Mouse (Mus musculus): Measurements from ENCODE around the gene Klrd1. TPM values are rescaled to one million over a fixed set of nuclear protein-coding genes. Genes with fewer than 3 reads are reported as not detected.

Klrd1 gene
- total RNA-seq (2021) (under 1 TPM in 1 of 2 experiments, not detected in 1; 0.48 TPM), polyA plus RNA-seq (2012; rRNA removed) (0.64 TPM in 1 of 2 replicates, not detected in the other)
- long read RNA-seq, partial matches to known transcripts: 0 of 1 reads
- long read RNA-seq, other reads (novel, unspliced or antisense): 0 of 1 reads

GRCm38 (mm10) chr6:129591508-129591907 is at the start of gene Klrd1:
Gene Klrd1 (plus strand): TSS chr6:129591782.
- no peaks in the 10 kb centered on the region for H3K79me2 ChIP-seq (replicated peaks; ENCODE audit: control insufficient read depth, insufficient read depth, low read length)
- H3K4me1 ChIP-seq (ENCODE audit: control insufficient read depth, insufficient read depth, low read length): no peaks in the 10 kb centered on the region
- H3K9ac ChIP-seq (ENCODE audit: low read depth, low read length): no peak within 1 kb of the TSS
- H3K4me3 ChIP-seq: no peak within 1 kb of the TSS
- TF ChIP-seq EP300 (IDR thresholded peaks at IDR 0.05; ENCODE audit: insufficient read depth, low read depth, low read length) (no peak), POLR2A (IDR thresholded peaks at IDR 0.05; ENCODE audit: insufficient read depth, low read depth, low read length) (no peak), CTCF (IDR thresholded peaks at IDR 0.05) (no peak)
- H3K27me3 ChIP-seq (ENCODE audit: control insufficient read depth, insufficient read depth, low read length): no peaks in the 10 kb centered on the region
- intact Hi-C loops (cut with DNase I): no loop called here
- 56% methylated on average over 3 of the region's 3 CpGs for WGBS
- no peak within 1 kb of the TSS for H3K27ac ChIP-seq
- no peaks in the 10 kb centered on the region for H3K36me3 ChIP-seq (ENCODE audit: control insufficient read depth, insufficient read depth, low read length)
- DNase-seq: no peak

- WGBS: 88% methylated on average over 9 of the region's 9 CpGs
- Histone ChIP-seq H3K27ac (no peak overlapping the region), H3K9ac (ENCODE audit: low read depth, low read length) (no peak overlapping the region), H3K4me3 (no peak overlapping the region), H3K4me1 (ENCODE audit: control insufficient read depth, insufficient read depth, low read length) (peaks cover 3% of the 10 kb centered on the region), H3K27me3 (ENCODE audit: control insufficient read depth, insufficient read depth, low read length) (no peaks in the 10 kb centered on the region), H3K36me3 (ENCODE audit: control insufficient read depth, insufficient read depth, low read length) (peaks cover 22% of the 10 kb centered on the region), H3K79me2 (replicated peaks; ENCODE audit: control insufficient read depth, insufficient read depth, low read length) (no peaks in the 10 kb centered on the region)
- no peak for DNase-seq
- TF ChIP-seq POLR2A (IDR thresholded peaks at IDR 0.05; ENCODE audit: insufficient read depth, low read depth, low read length) (no peak), EP300 (IDR thresholded peaks at IDR 0.05; ENCODE audit: insufficient read depth, low read depth, low read length) (no peak), CTCF (IDR thresholded peaks at IDR 0.05) (no peak)
- intact Hi-C loops (cut with DNase I): no loop called here
Measured at GRCm38 (mm10) chr6:129541931-129542330, 49.7 kb upstream of the Klrd1 start.

- Histone ChIP-seq H3K4me1 (ENCODE audit: control insufficient read depth, insufficient read depth, low read length) (peaks cover 3% of the 10 kb centered on the region), H3K4me3 (no peak overlapping the region), H3K27ac (no peak overlapping the region; the same call in 1 of the 2 replicates), H3K36me3 (ENCODE audit: control insufficient read depth, insufficient read depth, low read length) (peaks cover 19% of the 10 kb centered on the region), H3K9ac (ENCODE audit: low read depth, low read length) (no peak overlapping the region), H3K79me2 (replicated peaks; ENCODE audit: control insufficient read depth, insufficient read depth, low read length) (no peaks in the 10 kb centered on the region), H3K27me3 (ENCODE audit: control insufficient read depth, insufficient read depth, low read length) (no peaks in the 10 kb centered on the region)
- TF ChIP-seq EP300 (IDR thresholded peaks at IDR 0.05; ENCODE audit: insufficient read depth, low read depth, low read length): no peak
- TF ChIP-seq POLR2A (IDR thresholded peaks at IDR 0.05; ENCODE audit: insufficient read depth, low read depth, low read length): no peak
- no peak for TF ChIP-seq CTCF (IDR thresholded peaks at IDR 0.05)
- DNase-seq: no peak
- intact Hi-C loops (cut with DNase I): no loop called here
- 96% methylated on average over 3 of the region's 3 CpGs for WGBS
Measured at GRCm38 (mm10) chr6:129542540-129542939, 49.0 kb upstream of the Klrd1 start.

- WGBS: 45% methylated on average over 6 of the region's 6 CpGs
- Histone ChIP-seq H3K4me3 (no peak overlapping the region), H3K36me3 (ENCODE audit: control insufficient read depth, insufficient read depth, low read length) (peaks cover 9% of the 10 kb centered on the region), H3K27me3 (ENCODE audit: control insufficient read depth, insufficient read depth, low read length) (no peaks in the 10 kb centered on the region), H3K9ac (ENCODE audit: low read depth, low read length) (no peak overlapping the region), H3K27ac (no peak overlapping the region; the same call in 1 of the 2 replicates), H3K79me2 (replicated peaks; ENCODE audit: control insufficient read depth, insufficient read depth, low read length) (no peaks in the 10 kb centered on the region), H3K4me1 (ENCODE audit: control insufficient read depth, insufficient read depth, low read length) (peaks cover 3% of the 10 kb centered on the region)
- peak; percentile 55 to 68 for DNase-seq
- intact Hi-C loops (cut with DNase I): no loop called here
- TF ChIP-seq EP300 (IDR thresholded peaks at IDR 0.05; ENCODE audit: insufficient read depth, low read depth, low read length): 0 out of 2 replicates have a peak, but pooled peaks have one; percentile 25
- 0 out of 2 replicates have a peak, but pooled peaks have one; percentile 24 for TF ChIP-seq POLR2A (IDR thresholded peaks at IDR 0.05; ENCODE audit: insufficient read depth, low read depth, low read length)
- TF ChIP-seq CTCF (IDR thresholded peaks at IDR 0.05): peak; percentile 99; the same call in 1 of the 2 replicates
Measured at GRCm38 (mm10) chr6:129543709-129544606, 47.6 kb upstream of the Klrd1 start.

GRCm38 (mm10) chr6:129547277-129547676 is 44.3 kb upstream of the Klrd1 start:
- Histone ChIP-seq H3K4me1 (ENCODE audit: control insufficient read depth, insufficient read depth, low read length) (peaks cover 3% of the 10 kb centered on the region), H3K27me3 (ENCODE audit: control insufficient read depth, insufficient read depth, low read length) (no peaks in the 10 kb centered on the region), H3K79me2 (replicated peaks; ENCODE audit: control insufficient read depth, insufficient read depth, low read length) (no peaks in the 10 kb centered on the region), H3K27ac (no peak overlapping the region), H3K9ac (ENCODE audit: low read depth, low read length) (no peak overlapping the region), H3K36me3 (ENCODE audit: control insufficient read depth, insufficient read depth, low read length) (peaks cover 9% of the 10 kb centered on the region), H3K4me3 (no peak overlapping the region)
- no peak for TF ChIP-seq CTCF (IDR thresholded peaks at IDR 0.05)
- no peak for TF ChIP-seq POLR2A (IDR thresholded peaks at IDR 0.05; ENCODE audit: insufficient read depth, low read depth, low read length)
- TF ChIP-seq EP300 (IDR thresholded peaks at IDR 0.05; ENCODE audit: insufficient read depth, low read depth, low read length): no peak
- intact Hi-C loops (cut with DNase I): no loop called here
- DNase-seq: no peak
- 79% methylated on average over 2 of the region's 2 CpGs for WGBS

GRCm38 (mm10) chr6:129548009-129548408 is 43.6 kb upstream of the Klrd1 start:
- no peak for TF ChIP-seq POLR2A (IDR thresholded peaks at IDR 0.05; ENCODE audit: insufficient read depth, low read depth, low read length)
- TF ChIP-seq CTCF (IDR thresholded peaks at IDR 0.05): no peak
- no peak for TF ChIP-seq EP300 (IDR thresholded peaks at IDR 0.05; ENCODE audit: insufficient read depth, low read depth, low read length)

More at GRCm38 (mm10) chr6:129548009-129548408, 43.6 kb upstream of the Klrd1 start:
- H3K27me3 ChIP-seq (ENCODE audit: control insufficient read depth, insufficient read depth, low read length): no peaks in the 10 kb centered on the region
- H3K79me2 ChIP-seq (replicated peaks; ENCODE audit: control insufficient read depth, insufficient read depth, low read length): no peaks in the 10 kb centered on the region
- no peak overlapping the region for H3K27ac ChIP-seq
- DNase-seq: no peak
- no peak overlapping the region for H3K4me3 ChIP-seq
- no peak overlapping the region for H3K9ac ChIP-seq (ENCODE audit: low read depth, low read length)
- WGBS: 68% methylated on average over 3 of the region's 3 CpGs
- H3K36me3 ChIP-seq (ENCODE audit: control insufficient read depth, insufficient read depth, low read length): peaks cover 2% of the 10 kb centered on the region
- H3K4me1 ChIP-seq (ENCODE audit: control insufficient read depth, insufficient read depth, low read length): peaks cover 3% of the 10 kb centered on the region
- intact Hi-C loops (cut with DNase I): no loop called here

All from heart, adult 2 months (tissue).